Mouse (Mus musculus) right cerebral cortex, postnatal 25 days (tissue): ENCODE data around the gene Zbtb16.

Experiments used
- DNase-seq: peaks from one replicate; pipeline ENCODE4 v3.0.0; 2022

The Zbtb16 gene

GRCm38 (mm10) chr9:48835631-48836565, at the start of gene Zbtb16:
Gene Zbtb16, minus strand, starts transcription at chr9:48836222.
- peak; percentile 84 for DNase-seq

- no peak for DNase-seq
Observed at GRCm38 (mm10) chr9:48872896-48873295, 36.9 kb upstream of the Zbtb16 start.

- DNase-seq = no peak
Observed at GRCm38 (mm10) chr9:48866523-48867121, 30.6 kb upstream of the Zbtb16 start.

GRCm38 (mm10) chr9:48865235-48865634, 29.2 kb upstream of the Zbtb16 start:
- no peak for DNase-seq

GRCm38 (mm10) chr9:48861481-48861880, 25.5 kb upstream of the Zbtb16 start:
- no peak for DNase-seq

GRCm38 (mm10) chr9:48860526-48860845, 24.5 kb upstream of the Zbtb16 start:
- DNase-seq = peak; percentile 68

GRCm38 (mm10) chr9:48859828-48860525, 24.0 kb upstream of the Zbtb16 start:
- DNase-seq = no peak

- no peak for DNase-seq
Observed at GRCm38 (mm10) chr9:48857944-48858343, 21.9 kb upstream of the Zbtb16 start.

- no peak for DNase-seq
Observed at GRCm38 (mm10) chr9:48856240-48856639, 20.2 kb upstream of the Zbtb16 start.

- no peak for DNase-seq
Observed at GRCm38 (mm10) chr9:48849531-48849930, 13.5 kb upstream of the Zbtb16 start.

GRCm38 (mm10) chr9:48839568-48839967, 3.5 kb upstream of the Zbtb16 start:
- no peak for DNase-seq

- DNase-seq = no peak
Observed at GRCm38 (mm10) chr9:48838346-48838745, 2.3 kb upstream of the Zbtb16 start.

GRCm38 (mm10) chr9:48837181-48837580, 1.2 kb upstream of the Zbtb16 start:
- DNase-seq = no peak

- no peak for DNase-seq
Observed at GRCm38 (mm10) chr9:48836566-48836930, 526 bp upstream of the Zbtb16 start.

- peak; percentile 70 for DNase-seq
Observed at GRCm38 (mm10) chr9:48834541-48835411, 1.2 kb downstream of the Zbtb16 start.

- DNase-seq = no peak
Observed at GRCm38 (mm10) chr9:48834006-48834405, 2.0 kb downstream of the Zbtb16 start.

- DNase-seq = no peak
Observed at GRCm38 (mm10) chr9:48833493-48833892, 2.5 kb downstream of the Zbtb16 start.

- DNase-seq = no peak
Observed at GRCm38 (mm10) chr9:48832473-48833100, 3.4 kb downstream of the Zbtb16 start.

- DNase-seq = no peak
Observed at GRCm38 (mm10) chr9:48831560-48832460, 4.2 kb downstream of the Zbtb16 start.

GRCm38 (mm10) chr9:48828839-48829238, 7.2 kb downstream of the Zbtb16 start:
- DNase-seq = no peak

- DNase-seq = no peak
Observed at GRCm38 (mm10) chr9:48826377-48826889, 9.6 kb downstream of the Zbtb16 start.
